Mouse (Mus musculus): ENCODE results near the gene Sdhc.

GRCm38 (mm10) chr1:171172779-171173178, 22.4 kb upstream of the Sdhc start:
- TF ChIP-seq TAL1 (IDR thresholded peaks at IDR 0.05; ENCODE audit: low read length) = no peak
- no peak for TF ChIP-seq GATA1 (IDR thresholded peaks at IDR 0.05; ENCODE audit: low read length)
